Mouse (Mus musculus) kidney, embryonic 14.5 days (tissue): Measurements from ENCODE around the gene Brat1. TPM values are rescaled to one million over a fixed set of nuclear protein-coding genes. Genes with fewer than 3 reads are reported as not detected.

Experiments
- ATAC-seq: fragments of 200-750 bp; cut with Nextera tagmentation; 2 replicates; pipeline ENCODE4 v1.8.0; 2017; ENCODE audit warnings: moderate number of reproducible peaks, mild to moderate bottlenecking, moderate TSS enrichment, moderate library complexity; ENCODE audit not compliant: low FRiP score, low TSS enrichment
- H3K27ac ChIP-seq: fragments of 300-500 bp; sonication (generic); 2 replicates; pipeline ENCODE4 v1.5.1; 2014; ENCODE audit warnings: low read depth, mild to moderate bottlenecking, low read length, moderate library complexity, mixed read lengths
- H3K27me3 ChIP-seq: fragments of 300-500 bp; sonication (generic); 2 replicates; pipeline ENCODE4 v1.6.1; 2014; ENCODE audit warnings: mild to moderate bottlenecking, low read length; ENCODE audit not compliant: control insufficient read depth, insufficient read depth
- H3K36me3 ChIP-seq: fragments of 300-500 bp; sonication (generic); 2 replicates; pipeline ENCODE4 v1.6.1; 2014; ENCODE audit warnings: low read length, mixed read lengths; ENCODE audit not compliant: control insufficient read depth, insufficient read depth
- H3K4me1 ChIP-seq: fragments of 300-500 bp; sonication (generic); 2 replicates; pipeline ENCODE4 v1.6.1; 2014; ENCODE audit warnings: low read length, mixed read lengths; ENCODE audit not compliant: control insufficient read depth, insufficient read depth
- H3K4me2 ChIP-seq: fragments of 300-500 bp; sonication (generic); replicated peaks from 2 replicates; pipeline ENCODE4 v1.6.1; 2014; ENCODE audit warnings: low read depth, mild to moderate bottlenecking, low read length
- H3K4me3 ChIP-seq: fragments of 300-500 bp; sonication (generic); 2 replicates; pipeline ENCODE4 v1.5.1; 2014; ENCODE audit warnings: mild to moderate bottlenecking, low read length
- H3K9ac ChIP-seq: fragments of 300-500 bp; sonication (generic); 2 replicates; pipeline ENCODE4 v1.6.1; 2014; ENCODE audit warnings: low read depth, mild to moderate bottlenecking, low read length, moderate library complexity
- H3K9me3 ChIP-seq: fragments of 300-500 bp; sonication (generic); 2 replicates; pipeline ENCODE4 v1.6.1; 2016; ENCODE audit warnings: low read length; ENCODE audit not compliant: control insufficient read depth
- WGBS: fragments of 180-500 bp; shearing (Covaris S2); extraction: QIAGEN DNeasy Blood & Tissue Kit; methylation state at CpG from one replicate; pipeline ENCODE4 v1.1.7; 2014; 5-methylcytosine and 5-hydroxymethylcytosine counted together
- polyA plus RNA-seq: library from polyadenylated mRNA; unstranded; fragments of >200 nt; fragmentation: Nextera tagmentation; extraction: Ambion mirVana; gene quantifications from 2 replicates; pipeline ENCODE4 v1.2.1, GENCODE M21; 2014

Brat1 gene
- polyA plus RNA-seq, 1 experiment from 2014 or later: 14.6 TPM

DNA sequence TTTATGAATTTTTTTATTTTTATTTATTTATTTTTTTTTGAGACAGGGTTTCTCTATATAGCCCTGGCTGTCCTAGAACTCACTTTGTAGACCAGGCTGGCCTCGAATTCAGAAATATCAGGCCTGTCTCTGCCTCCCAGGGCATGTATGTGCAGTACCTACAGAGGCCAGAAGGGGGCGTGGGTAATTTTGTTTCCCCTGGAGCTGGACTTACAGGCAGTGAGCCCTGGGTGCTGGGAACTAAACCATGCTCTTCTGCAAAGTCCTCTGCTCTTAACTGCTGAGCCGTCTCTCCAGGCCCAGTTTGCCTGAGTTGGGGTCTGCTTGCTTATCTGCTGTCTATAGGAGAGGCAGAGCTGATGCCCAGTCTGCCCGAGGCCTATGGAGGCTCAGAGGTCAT is 27.4 kb downstream of the Brat1 start:
- no peak overlapping the region for H3K27ac ChIP-seq
- no peak for ATAC-seq
- no peak overlapping the region for H3K9ac ChIP-seq
- WGBS: 61% methylated on average over 4 of the region's 4 CpGs
- H3K4me3 ChIP-seq: no peak overlapping the region
- no peaks in the 10 kb centered on the region; the same call in 1 of the 2 replicates for H3K4me1 ChIP-seq
- H3K36me3 ChIP-seq: no peaks in the 10 kb centered on the region
- H3K4me2 ChIP-seq: no peak overlapping the region
- no peaks in the 10 kb centered on the region for H3K9me3 ChIP-seq
- H3K27me3 ChIP-seq: no peaks in the 10 kb centered on the region; the same call in 1 of the 2 replicates

DNA sequence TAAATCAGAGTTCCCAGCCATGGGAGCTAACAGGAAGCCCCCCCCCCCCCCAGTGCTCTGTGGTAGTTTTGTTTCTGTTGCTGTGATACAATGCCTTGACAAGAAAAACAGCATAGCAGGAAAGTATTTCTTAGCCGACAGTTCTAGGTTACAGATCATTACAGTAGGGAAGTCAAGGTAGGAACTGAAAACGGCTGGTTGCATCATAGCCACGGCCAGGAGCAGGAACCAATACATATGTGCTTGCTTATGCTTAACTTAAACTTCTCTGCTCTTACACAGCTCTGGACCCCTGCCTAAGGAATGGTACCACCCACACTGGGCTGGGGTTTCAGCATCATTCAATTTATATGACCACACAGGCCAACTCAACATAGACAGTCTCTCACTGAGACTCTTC is 28.5 kb downstream of the Brat1 start:
- no peak overlapping the region for H3K4me3 ChIP-seq
- WGBS: 54% methylated on average over 3 of the region's 3 CpGs

DNA sequence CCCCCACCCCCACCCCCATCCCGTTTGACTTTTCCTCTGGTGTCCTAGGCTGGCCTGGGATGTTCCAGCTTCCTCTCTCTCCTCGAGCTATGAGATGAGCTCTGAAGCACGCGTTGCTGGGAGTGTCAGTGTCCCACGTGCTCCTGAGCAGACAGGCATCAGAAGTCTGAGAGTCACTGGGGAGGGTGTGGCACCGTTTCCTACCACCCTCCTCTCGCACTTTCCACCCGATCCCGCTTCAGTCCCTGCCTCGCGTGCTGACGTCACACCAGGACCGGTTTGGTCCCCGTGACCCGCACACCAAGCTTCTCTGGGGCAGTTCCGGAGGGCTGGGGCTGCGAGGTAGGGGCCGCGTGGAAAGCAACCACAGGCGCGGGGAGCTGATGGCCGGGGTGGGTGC is 30.5 kb downstream of the Brat1 start:
- Histone ChIP-seq H3K27ac (no peak overlapping the region), H3K27me3 (no peaks in the 10 kb centered on the region; the same call in 1 of the 2 replicates), H3K4me2 (peak overlapping the region; percentile 45), H3K9ac (no peak overlapping the region), H3K4me1 (no peaks in the 10 kb centered on the region; the same call in 1 of the 2 replicates), H3K4me3 (peak overlapping the region; percentile 26), H3K9me3 (no peaks in the 10 kb centered on the region), H3K36me3 (no peaks in the 10 kb centered on the region)
- 2% methylated on average over 22 of the region's 22 CpGs for whole genome bisulfite sequencing
- ATAC-seq: peak; percentile 28; the same call in 1 of the 2 replicates

More for the DNA sequence above, 28.5 kb downstream of the Brat1 start:
- H3K36me3 ChIP-seq: no peaks in the 10 kb centered on the region
- no peak overlapping the region for H3K27ac ChIP-seq
- no peaks in the 10 kb centered on the region for H3K9me3 ChIP-seq
- no peak for ATAC-seq
- no peaks in the 10 kb centered on the region; the same call in 1 of the 2 replicates for H3K4me1 ChIP-seq
- no peak overlapping the region for H3K9ac ChIP-seq
- no peaks in the 10 kb centered on the region; the same call in 1 of the 2 replicates for H3K27me3 ChIP-seq
- no peak overlapping the region for H3K4me2 ChIP-seq

DNA sequence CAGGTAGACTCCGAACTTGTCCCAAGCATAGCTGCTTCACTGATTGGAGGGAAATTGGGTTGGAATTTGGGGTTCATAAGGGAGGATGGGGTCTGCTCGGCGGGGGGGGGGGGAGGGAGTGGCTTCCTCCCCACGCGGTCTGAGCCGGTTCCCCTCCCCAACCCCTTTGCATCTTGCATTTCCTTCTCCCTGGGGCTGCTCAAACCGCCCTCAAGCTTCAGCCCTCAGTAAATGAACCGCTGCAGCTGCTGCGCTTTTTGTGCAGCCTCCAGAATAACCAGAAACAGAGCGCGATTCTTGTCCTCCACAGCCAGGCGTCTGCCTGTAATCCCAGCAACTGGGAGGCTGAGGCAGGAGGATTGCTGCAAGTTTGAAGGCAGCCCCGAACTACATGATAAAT is 31.4 kb downstream of the Brat1 start:
- no peaks in the 10 kb centered on the region; the same call in 1 of the 2 replicates for H3K27me3 ChIP-seq
- no peak overlapping the region for H3K4me3 ChIP-seq
- no peak overlapping the region for H3K27ac ChIP-seq
- no peaks in the 10 kb centered on the region; the same call in 1 of the 2 replicates for H3K4me1 ChIP-seq
- peak overlapping the region; percentile 45 for H3K4me2 ChIP-seq
- no peak for ATAC-seq
- no peaks in the 10 kb centered on the region for H3K9me3 ChIP-seq
- no peak overlapping the region for H3K9ac ChIP-seq
- no peaks in the 10 kb centered on the region for H3K36me3 ChIP-seq
- 29% methylated on average over 8 of the region's 13 CpGs for WGBS

DNA sequence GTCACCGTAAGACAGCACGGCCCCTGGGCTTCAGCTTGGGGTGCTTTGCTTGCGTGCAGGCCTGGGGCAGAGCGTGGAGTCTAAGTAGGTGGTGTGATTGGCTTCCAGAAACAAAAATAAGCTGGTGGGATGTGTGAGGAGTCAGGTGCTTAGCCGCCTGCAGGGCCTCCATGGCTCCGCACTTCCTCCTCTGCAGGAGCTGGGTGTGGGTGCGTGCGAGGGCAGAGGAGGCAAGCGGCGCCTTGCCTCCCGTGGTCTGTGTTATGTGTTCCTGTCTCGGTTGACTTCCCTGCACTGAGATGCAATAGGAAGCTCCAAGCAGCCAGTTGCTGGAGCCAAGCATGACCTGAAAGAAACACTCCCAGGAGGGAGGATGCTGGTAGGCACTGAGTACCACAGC is 35.0 kb downstream of the Brat1 start:
- H3K9me3 ChIP-seq: no peaks in the 10 kb centered on the region
- no peaks in the 10 kb centered on the region; the same call in 1 of the 2 replicates for H3K4me1 ChIP-seq
- no peak overlapping the region for H3K4me2 ChIP-seq
- H3K27me3 ChIP-seq: no peaks in the 10 kb centered on the region; the same call in 1 of the 2 replicates
- no peak overlapping the region for H3K9ac ChIP-seq
- no peak overlapping the region for H3K4me3 ChIP-seq
- WGBS: 61% methylated on average over 12 of the region's 12 CpGs
- H3K27ac ChIP-seq: no peak overlapping the region
- no peaks in the 10 kb centered on the region for H3K36me3 ChIP-seq
- no peak for ATAC-seq

DNA sequence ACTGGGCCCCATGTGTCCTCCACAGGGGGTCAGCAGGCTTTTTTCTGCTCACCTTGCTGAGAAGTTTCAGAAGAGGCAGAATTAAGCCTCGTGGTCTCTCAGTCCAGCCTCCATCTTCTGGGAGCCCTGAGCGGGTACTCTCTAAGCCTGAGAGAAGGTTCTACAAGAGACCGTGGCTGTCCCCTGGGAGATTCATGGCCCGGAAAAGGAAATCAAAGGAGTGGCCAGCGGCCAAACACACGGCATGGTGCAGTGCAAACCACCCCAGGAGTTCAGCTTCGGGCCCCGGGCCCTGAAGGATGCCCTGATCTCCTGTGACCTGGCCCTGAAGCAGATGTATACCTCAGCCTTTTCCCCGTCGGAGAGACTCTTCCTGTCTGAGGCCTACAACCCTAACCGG is 36.2 kb downstream of the Brat1 start:
- WGBS: 63% methylated on average over 11 of the region's 11 CpGs
- H3K4me1 ChIP-seq: no peaks in the 10 kb centered on the region
- no peak for ATAC-seq
- no peak overlapping the region for H3K4me2 ChIP-seq
- no peak overlapping the region for H3K27ac ChIP-seq
- no peaks in the 10 kb centered on the region for H3K9me3 ChIP-seq
- no peaks in the 10 kb centered on the region for H3K36me3 ChIP-seq
- no peak overlapping the region for H3K9ac ChIP-seq
- no peaks in the 10 kb centered on the region for H3K27me3 ChIP-seq
- no peak overlapping the region for H3K4me3 ChIP-seq

DNA sequence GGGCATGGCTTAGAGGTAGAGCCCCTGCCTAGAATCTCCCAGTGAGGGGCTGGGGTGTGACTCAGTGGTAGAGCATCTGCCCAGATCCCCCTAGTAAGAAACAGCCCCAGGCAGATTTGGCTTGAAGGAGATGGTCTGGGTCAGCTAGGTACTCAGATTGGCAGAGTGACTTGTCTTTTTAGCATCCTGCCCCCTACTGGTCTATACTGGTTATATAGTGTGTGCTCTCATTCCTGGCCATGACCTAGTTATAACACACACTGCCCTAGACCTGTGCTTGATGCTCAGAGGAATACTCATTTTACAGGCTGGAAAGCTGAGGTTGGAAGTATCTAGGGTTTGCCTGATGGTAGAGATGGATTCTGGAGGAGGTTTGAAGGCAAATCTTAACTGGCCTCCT is 37.1 kb downstream of the Brat1 start:
- no peaks in the 10 kb centered on the region for H3K36me3 ChIP-seq
- no peak overlapping the region for H3K4me3 ChIP-seq
- no peak overlapping the region for H3K27ac ChIP-seq
- H3K9me3 ChIP-seq: no peaks in the 10 kb centered on the region
- no peaks in the 10 kb centered on the region for H3K4me1 ChIP-seq
- no peak for ATAC-seq
- H3K9ac ChIP-seq: no peak overlapping the region
- no peak overlapping the region for H3K4me2 ChIP-seq
- H3K27me3 ChIP-seq: no peaks in the 10 kb centered on the region

DNA sequence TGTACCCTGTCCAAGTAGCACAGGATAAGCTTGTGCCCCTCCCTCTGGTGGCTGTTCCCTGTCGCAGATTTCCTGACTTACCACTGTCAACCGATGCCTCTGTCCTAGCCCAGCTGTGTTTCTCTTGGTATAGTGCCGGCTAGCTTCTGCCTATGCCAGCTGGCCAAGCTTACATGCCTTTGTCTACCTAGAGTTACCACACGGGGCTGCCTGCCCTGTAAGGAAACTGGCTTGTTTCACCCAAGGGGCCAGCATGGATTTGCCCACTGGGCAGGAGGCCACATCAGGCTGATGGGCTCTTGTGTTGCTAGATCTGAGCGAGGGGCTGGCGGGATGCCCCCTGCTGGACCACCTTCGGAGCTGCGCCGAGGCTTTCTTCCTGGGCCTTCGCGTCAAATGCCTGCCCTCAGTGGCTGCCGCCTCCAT is 38.9 kb downstream of the Brat1 start:
- H3K4me3 ChIP-seq: no peak overlapping the region
- WGBS: 38% methylated on average over 12 of the region's 12 CpGs
- ATAC-seq: no peak
- no peaks in the 10 kb centered on the region for H3K27me3 ChIP-seq
- H3K27ac ChIP-seq: no peak overlapping the region
- H3K4me1 ChIP-seq: no peaks in the 10 kb centered on the region
- H3K36me3 ChIP-seq: no peaks in the 10 kb centered on the region
- H3K9me3 ChIP-seq: no peaks in the 10 kb centered on the region
- no peak overlapping the region for H3K9ac ChIP-seq
- H3K4me2 ChIP-seq: no peak overlapping the region

DNA sequence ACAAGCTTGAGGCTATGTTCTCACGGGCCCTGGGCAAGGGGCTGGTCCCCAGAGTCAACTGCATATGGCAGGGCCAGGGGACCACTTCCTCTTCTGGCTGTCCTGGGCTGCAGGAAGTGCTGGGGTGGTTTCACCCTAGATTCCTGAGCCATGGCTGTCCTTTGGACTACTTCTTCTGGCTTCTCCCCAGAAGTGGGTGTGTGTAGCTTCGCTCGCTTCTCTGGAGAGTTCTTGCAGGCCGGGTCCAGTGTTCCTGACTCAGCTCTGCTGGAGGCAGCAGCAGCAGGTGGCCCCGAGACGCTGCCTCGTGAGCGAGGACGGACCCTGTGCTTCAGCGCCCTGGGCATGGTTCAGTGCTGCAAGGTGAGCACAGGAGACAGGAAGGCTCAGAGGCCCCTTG is 43.6 kb downstream of the Brat1 start:
- Histone ChIP-seq H3K4me1 (peaks cover 5% of the 10 kb centered on the region; the same call in 1 of the 2 replicates), H3K27ac (no peak overlapping the region), H3K9me3 (0 out of 2 replicates have a peak, but pooled peaks cover 4% of the 10 kb centered on the region), H3K36me3 (no peaks in the 10 kb centered on the region), H3K4me3 (no peak overlapping the region), H3K9ac (no peak overlapping the region), H3K4me2 (no peak overlapping the region), H3K27me3 (no peaks in the 10 kb centered on the region)
- 87% methylated on average over 10 of the region's 10 CpGs for WGBS
- no peak for ATAC-seq
